Mouse (Mus musculus): Measurements from ENCODE around the gene Rpl34. TPM values are rescaled to one million over a fixed set of nuclear protein-coding genes. Genes with fewer than 3 reads are reported as not detected.

Gene Rpl34
- 100 to 1,000 TPM; 740 to 770 TPM for total RNA-seq (2021)
- long read RNA-seq, experiment 1, transcript Rpl34-201 (5 exons, 624 nt): minor isoform, 40 of 301 reads
- long read RNA-seq, experiment 1, transcript Rpl34-206 (1 exons, 573 nt): minor isoform, 11 of 301 reads
- long read RNA-seq, experiment 1, transcript Rpl34-202 (5 exons, 480 nt): major isoform, 239 of 301 reads
- long read RNA-seq, experiment 1, partial matches to known transcripts: 6 of 301 reads
- long read RNA-seq, experiment 1, other reads (novel, unspliced or antisense): 2 of 301 reads
- long read RNA-seq, experiment 2, transcript Rpl34-202 (5 exons, 480 nt): major isoform, 139 of 173 reads
- long read RNA-seq, experiment 2, transcript Rpl34-201 (5 exons, 624 nt): minor isoform, 17 of 173 reads
- long read RNA-seq, experiment 2, transcript Rpl34-206 (1 exons, 573 nt): minor isoform, 5 of 173 reads
- long read RNA-seq, experiment 2, partial matches to known transcripts: 6 of 173 reads
- long read RNA-seq, experiment 2, other reads (novel, unspliced or antisense): 4 of 173 reads

DNA sequence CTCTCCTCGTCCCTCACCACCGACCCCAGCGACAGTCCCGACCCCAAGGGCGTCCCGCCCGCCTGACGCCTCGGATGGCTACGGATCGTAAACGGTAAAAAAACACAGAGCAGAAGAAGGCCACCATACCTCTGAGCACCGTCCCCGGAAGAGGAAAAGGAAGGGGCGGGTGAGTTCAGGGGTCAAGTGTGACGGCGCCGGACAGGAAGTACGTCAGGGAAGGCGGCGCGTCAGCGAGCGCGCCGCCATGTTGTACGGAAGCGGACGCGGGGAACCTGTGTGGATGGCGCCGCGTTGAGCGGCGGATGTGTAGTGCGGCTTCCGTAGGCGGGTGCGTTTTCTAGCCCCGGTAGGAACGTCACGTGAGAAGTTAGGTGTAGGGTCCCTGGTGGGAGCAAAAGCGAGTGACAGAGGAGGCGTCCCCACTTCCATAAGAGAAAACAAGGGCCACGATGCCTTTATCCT, at the start of gene Rpl34:
Gene Rpl34, minus strand, starts transcription at position 210 of the 465 bp plus-strand sequence.
- DNase-seq: peak; percentile 92 to 95

DNA sequence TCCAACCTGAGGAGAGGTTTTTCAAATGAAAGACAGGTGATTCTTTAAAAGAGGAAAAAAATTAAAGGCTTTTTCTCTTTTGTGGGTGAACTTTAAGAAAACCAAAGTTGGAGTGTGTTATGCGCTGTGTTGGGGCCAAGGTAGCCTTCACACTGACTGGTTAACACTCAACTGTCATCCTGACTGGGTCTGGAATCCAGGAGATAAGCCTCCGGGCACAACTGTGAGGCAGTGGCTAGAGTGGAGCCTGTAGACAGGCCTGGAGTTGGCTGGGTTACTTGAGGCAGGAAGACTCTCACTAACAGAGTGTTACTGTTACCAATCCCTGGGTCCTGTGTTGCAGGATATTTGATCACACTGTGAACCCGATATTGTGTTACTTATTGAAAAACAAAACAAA, 38.0 kb upstream of the Rpl34 start:
- no peak for DNase-seq

DNA sequence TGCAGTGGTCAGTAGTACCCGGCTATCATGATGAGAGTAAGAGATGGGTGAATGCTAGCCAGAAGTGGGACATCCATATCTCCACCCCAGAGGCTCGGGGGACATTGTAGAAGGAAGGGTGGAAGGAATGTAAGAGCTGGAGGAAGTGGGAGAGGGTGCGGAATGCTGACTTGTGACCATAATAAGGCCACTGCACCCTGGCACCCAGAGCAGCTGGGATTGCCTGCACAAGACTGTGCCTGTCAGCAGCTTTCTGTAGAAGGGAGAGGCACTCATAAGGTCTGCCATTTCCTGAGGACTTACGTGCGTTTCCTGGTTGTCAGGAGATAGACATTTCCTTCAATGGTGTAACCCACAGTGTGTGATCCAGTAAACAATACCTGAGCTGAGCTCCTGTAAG, 33.9 kb upstream of the Rpl34 start:
- no peak for DNase-seq

DNA sequence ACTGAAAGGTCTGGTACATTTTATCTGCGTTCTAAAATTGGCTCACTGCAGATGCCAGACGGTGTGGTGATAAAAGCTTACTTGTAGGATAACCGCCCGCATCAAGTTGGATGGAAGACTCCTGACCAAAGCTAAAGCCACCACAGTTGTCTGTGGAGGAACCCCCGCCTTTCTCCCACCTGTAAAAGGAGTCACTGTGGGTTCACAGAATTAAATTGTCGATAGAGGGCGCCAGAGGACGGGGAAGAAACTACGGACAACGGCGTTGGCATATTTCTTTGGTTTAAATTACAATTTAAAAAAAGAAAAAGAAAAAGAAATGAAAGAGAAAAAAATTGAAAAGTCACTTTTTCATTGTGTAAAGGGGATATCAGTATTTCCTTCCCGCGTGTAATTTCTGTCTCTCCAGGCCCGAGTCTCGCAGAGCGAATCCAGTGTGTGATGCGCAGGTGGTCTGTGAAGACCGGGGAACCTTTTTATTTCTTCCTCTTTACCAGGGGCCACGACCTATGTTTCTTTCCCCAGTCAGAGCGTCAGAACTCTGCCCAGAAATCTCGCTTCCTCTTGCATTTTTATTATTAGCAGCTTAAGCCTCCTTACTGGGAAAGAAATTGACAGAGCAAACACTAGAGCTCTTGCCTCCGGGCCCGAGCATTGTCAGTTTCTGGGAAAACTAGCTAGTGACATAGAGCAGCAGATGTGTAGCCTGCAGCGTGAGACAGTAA, 30.7 kb upstream of the Rpl34 start:
- DNase-seq: peak; percentile 62 to 79

DNA sequence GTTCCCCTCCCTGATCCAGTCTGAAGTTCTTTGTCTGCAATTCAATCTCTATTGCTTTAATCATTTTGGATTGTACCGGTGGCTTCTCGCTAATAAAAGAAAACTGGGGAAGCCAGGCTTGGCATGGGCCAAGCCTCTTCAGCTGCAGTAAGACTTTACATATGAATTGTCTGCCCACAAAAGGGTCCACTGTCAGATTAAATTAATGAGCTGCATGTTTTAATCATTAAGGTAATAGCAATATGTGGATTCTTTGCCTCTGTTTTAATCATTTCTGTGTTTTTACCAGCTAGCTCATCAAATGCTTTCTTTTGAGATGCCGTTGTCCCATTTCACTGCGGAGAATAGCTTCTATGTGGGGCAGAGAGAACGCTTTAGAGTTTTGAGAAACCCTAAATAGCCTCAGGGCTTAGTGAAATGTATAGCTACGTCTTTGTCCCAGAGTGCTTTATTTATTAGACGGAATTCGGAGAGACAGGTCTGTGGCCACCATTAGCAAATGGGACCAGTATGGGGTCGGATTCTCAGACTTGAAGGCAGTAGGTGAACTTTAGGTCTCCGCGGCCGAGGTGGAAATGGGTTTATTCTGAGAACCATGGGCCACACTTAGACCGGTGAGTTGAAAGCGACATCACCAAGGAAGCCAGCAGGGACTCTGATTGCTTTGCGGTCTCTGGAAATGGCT, 28.1 kb upstream of the Rpl34 start:
- no peak for DNase-seq

DNA sequence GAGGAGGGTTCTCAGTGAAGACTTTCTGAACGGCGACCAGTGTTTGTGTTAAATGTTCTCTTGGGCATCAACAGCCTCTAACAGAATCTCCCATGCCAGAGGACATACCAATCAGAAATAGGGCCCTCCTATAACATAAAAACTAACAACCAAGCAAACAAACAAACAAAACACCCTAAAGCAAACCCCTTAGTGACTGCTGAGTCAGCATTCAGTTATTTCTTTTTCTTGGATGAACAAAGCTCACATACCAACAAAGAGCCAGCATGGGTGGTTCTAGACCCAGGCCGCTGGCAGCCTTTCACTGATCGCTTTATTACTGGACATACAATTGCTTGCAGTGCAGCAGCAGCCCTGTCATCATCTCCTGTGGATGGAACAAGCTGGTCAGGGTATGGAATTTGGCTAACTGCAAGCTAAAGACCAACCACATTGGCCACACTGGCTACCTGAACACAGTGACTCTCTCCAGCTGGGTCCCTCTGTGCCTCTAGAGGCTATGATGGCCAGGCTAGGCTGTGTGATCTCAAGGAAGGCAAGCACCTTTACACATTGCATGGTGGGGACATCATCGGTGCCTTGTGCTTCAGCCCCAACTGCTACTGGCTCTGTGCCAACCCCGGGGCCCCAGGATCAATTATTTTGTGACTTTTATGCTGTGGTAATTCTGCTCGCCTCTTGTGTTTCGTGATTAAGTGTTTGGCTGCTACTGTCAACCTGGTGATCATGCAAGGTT, 27.1 kb upstream of the Rpl34 start:
- no peak for DNase-seq

DNA sequence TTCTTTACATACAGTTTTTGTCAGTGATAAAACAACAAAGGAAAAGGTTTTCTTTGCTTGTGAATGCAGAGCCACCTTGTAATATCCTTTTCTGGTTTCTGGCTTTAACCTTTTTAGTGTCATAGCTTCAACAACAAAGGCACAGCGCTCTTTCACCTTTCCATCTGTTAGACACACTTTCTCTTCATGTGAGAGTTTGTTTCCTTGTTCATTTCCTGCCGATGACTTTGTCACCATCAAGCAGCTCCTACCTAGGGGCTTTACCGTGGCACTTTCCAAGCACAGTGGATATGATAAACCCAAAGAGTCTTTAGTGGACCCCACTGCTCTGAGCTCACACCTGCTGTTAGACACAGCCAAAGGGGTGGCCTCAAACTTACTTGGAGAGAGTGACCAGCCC, 19.0 kb upstream of the Rpl34 start:
- DNase-seq: no peak

DNA sequence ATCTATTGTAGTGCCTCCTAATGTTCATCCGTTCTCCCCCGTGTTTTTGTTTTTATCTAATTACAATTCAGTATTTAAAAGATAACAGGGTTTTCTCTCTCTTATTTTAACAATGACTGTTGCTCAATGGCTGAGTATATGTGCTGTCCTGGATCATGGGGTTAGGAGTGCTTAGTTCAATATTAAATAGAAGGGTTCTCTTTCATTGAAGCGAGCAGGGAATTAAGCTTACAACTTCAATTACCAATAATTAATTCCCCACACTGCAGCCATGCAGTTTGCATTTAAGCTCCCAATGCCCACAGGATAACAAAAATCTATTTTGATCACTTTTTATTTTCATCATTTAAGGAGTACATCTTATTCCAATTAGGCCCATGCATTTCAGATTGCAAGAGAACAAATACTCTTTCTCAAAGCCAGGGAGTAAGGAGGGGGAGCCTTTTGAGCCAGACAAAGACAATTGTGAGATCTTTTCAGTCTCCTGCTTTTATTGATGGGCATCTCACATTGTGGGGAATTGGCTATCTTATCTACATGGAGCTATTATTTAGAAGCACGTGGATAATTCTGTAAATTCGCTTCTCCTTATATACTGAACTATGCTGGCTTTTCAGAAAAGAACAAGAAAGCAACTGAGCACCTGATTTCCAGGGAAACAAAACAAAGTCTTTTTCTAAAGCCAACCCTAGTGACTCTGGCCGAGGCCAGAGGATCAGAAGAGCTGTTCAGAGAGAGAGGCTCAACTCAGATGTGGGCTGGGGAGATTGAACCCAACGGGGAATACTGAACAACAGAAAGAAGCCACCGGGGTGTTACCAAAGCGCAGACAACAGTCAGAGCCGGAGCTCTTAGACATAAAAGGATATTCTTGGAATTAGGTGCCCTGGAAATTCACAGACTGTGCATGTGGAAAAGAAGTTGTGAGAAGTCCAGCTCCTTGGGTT, 16.7 kb upstream of the Rpl34 start:
- DNase-seq: no peak

DNA sequence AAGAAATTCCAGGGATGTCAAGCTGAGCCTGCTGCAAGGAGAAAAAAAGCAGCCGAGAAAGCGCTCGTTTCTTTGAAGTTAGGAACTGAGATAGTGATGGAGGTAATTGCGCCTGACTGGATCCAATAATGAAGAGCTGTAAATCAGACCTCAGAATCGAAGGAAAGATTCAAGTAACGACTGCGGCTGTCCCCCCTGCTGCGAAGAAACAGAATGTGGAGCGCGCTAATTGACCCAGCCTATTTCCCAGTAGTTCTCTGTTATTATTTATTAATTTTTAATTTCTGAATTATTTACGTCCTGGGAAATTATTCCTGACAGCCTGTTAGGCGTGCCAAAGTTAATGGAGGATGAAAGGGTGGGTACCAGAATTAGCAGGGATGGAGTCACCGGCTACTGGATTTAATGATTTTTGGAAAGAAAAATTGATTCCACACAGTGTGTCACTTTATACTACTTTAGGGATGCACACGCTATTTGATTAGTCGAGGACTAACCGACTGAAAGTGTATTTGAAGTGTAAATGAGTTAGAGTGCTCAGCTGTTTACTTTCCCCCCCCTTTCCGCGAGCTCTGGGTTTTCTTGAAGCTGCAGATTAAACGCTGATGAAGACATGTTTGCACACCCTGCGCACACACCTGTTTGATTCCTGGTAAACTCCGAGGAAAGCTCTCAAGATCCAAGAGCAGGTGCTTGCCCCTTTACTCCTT, 7.6 kb upstream of the Rpl34 start:
- no peak for DNase-seq

DNA sequence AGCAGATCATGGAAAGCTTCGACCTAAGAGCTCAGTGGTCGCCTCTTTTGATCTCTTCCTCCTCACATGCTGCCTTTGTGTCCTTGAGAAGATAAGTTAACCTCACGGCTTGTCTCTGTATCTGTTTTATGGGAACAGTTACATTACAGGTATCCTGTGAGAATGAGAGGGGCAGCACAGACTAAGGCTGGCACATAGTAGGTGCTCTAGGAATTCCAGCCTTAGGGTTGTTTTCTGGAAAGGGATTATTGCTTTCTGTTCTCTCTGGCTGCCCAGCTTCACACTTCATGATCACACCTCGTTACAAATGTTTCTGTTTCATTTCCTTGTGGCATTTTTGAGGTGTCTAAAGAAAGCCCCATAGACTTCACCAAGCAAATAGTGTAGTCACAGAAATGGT, 6.6 kb upstream of the Rpl34 start:
- no peak for DNase-seq

DNA sequence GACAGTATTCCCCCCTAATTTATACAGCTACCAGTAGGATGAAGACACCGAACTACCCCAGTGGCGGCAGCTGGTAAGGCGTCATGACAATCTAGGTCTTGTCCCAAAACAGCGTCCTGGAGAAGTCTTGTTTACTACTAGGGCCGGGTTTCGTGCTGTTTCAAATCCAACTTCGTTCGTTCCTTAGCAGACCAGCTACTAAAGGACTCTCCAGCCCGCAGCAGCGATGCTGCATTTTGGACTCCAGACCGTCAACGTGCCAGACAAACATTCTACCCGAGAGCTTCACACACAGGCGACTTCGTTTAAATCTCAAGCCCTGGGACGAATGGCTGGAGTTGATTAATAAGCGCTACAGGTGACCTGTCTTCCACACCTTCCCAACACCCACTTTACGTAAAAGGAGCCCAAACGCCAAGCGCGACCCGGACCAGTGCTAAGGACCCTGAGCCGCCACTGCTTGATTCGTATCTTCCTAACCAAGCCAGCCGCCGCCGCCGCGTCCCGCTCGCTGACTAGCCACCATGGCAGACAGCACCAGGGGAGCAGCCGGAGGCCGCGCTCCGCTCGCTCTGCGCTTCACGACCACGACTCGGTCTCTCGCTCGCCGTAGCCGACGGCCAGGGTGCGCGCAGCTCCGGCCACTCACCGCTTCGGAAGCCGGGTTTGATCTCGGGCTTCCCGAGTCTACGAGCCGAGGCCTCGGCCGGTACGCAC, 568 bp downstream of the Rpl34 start:
- peak; percentile 55 to 63 for DNase-seq

DNA sequence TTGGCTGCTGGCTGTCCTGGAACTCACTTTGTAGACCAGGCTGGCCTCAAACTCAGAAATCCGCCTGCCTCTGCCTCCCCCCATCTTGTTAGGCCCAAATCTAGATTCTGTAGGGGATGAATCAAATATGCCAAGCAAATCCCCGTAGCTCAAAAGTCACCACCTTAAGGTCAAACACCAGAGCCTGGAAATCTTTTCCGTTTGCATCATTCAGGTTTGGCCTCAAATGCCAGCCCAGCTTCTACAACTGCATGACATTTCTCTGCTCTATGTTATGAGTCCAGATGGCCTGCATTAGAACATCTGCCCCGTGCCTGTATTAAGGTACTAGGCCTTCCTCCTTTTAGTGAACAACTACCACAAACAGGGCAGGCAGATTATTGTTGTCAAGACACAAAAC, 2.5 kb downstream of the Rpl34 start:
- DNase-seq: no peak

DNA sequence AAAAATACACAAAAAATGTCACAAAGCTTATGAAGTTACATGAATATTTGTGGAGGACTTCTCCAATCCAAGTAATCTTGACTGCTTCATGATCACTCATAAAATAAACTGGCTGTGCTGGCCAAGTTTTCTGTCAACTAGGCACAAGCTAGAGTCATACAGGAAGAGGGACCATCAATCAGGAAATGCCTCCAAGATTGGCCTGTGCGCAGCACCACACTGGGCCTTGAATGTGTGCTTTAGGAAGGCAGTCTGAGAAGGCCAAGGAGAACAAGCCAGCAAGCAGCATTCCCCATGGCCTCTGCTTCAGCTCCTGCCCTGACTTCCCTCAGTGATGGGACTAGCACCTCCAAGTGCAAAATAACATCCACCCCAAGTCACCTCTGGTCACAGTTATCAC, 3.2 kb downstream of the Rpl34 start:
- DNase-seq: peak; percentile 43 to 53

DNA sequence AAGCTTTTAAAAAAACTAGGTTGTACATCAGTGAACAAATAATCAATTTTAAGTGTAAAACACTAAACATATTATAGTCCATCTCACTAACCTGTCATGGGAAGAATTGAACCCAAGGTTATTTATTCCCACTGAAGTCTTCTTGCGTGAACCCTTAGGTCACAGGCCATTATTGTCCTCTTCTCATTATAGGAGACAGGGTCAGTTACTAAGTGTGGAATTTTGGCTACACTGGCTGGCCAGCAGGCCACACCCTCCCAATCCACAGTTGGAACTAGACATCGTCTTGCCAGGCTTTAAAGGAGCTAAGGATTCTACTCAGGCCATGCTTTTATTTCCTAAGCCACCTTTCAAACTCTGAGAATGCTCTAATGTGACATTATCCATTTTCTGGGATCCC, 4.5 kb downstream of the Rpl34 start:
- DNase-seq: no peak

DNA sequence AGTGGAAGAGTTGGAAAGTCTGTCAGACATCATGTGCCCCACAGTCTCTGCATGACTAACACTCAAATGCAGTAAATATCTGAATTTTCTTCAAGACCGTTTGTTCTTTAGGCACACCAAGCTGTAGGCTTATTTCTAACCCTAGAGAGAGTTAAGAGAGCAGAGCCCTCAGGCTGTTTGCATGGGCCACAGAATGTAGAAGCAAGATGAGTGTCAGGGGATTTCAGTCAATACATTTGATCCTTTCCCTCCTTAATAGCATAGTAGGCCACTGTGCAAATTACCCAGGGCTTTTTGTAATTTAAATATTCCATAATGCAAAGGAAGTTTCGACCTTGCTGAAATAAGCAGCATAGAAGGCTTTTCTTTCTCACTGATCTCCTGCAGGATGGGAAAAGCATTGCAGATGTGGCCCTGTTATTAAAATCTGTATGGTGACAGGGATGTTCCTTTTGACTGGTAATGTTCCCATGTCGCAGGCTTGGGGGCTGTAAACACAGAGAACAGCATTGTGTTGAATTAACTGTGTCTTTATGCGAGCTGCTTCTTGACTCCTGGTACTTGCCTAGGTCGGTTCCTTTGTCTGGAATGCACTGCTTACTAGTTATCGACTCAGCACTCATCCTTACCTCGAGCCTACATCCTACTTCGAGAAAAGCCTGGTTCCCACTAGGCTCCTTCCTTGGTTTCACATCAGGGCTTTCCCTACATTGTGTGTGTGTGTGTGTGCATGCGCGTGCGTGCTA, 7.3 kb downstream of the Rpl34 start:
- no peak for DNase-seq

DNA sequence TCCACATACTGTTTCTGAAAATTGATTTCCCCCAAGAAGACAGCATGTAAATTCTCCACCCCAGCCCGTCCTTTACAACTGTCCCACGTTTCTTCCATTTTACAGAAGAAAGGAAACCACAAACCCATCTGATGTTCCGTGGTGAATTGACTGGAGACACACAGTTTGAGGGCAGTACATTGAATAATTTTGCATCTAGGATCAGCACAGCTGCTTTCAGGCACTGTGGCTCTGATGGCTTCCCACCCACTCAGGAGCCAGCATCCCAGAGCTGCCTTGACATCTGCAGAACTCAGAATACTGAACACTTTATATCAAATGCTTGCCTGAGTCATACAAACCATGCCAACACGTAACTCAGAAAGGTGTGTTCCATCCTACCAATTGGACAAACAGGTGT, 10.0 kb downstream of the Rpl34 start:
- DNase-seq: no peak

DNA sequence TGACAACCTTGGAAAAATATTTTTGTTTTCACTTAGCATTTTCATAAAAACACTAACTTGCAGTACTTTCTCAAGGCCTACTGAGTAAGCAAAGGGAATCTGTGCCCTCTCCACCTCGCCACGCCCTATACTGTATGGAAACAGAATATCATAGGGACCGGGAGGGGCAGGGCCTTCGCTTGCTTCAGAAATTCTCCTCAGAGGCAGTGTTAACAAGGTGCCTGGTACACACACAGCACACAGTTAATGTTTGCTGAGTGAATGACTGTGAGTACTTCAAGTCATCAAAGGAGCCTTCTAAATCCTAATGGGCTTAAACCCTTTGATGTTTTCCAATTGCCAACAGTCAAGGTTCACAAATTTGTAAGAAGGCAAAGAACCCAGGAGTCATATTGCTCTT, 11.3 kb downstream of the Rpl34 start:
- no peak for DNase-seq

DNA sequence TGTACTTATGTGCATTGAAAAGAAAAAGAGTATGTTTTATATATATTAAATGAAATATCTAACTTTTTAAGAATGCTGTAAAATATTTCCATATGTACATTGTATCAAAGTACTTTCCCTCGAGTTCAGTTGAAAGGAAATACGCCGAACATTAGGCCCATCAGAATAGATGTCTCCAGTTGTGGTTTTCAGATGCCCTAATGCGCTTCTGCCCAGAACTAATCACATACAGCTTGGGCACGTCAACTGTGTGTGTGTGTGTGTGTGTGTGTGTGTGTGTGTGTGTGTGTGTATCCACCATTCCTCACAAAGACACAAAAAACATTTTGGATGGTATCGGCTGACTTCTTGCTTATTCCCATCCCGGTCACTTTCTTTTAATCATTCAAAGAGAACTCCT, 13.6 kb downstream of the Rpl34 start:
- no peak for DNase-seq
